Mouse (Mus musculus): ENCODE data around the gene 1700001L19Rik. TPM values are rescaled to one million over a fixed set of nuclear protein-coding genes. Genes with fewer than 3 reads are reported as not detected.

The 1700001L19Rik gene
- polyA plus RNA-seq, 2 experiments = not detected

GRCm38 (mm10) chr13:68572247-68572646 lies 25.0 kb upstream of the 1700001L19Rik start:
- H3K9ac ChIP-seq (replicated peaks) = no peak overlapping the region
- H3K27me3 ChIP-seq (ENCODE audit: control insufficient read depth, insufficient read depth, low read length) = no peaks in the 10 kb centered on the region
- H3K27ac ChIP-seq = no peak overlapping the region
- H3K4me2 ChIP-seq (ENCODE audit: low read depth) = no peak overlapping the region
- TF ChIP-seq CTCF (IDR thresholded peaks at IDR 0.05; ENCODE audit: low read depth) (no peak), EP300 (IDR thresholded peaks at IDR 0.05; ENCODE audit: low read depth) (no peak)
- DNase-seq (ENCODE audit: low read depth in 3 of 3, low spot score in 3 of 3) = no peak
- 78% methylated on average over 19 of the region's 19 CpGs for WGBS (ENCODE audit: insufficient replicate concordance)
- no peak overlapping the region for H3K4me3 ChIP-seq (ENCODE audit: insufficient read depth in 1 of 2, low read depth in 2 of 2, low read length in 2 of 2)
- no peaks in the 10 kb centered on the region for H3K4me1 ChIP-seq (replicated peaks; ENCODE audit: control insufficient read depth in 2 of 2, insufficient read depth in 2 of 2, low read length in 1 of 2)
- no peaks in the 10 kb centered on the region for H3K9me3 ChIP-seq (ENCODE audit: control insufficient read depth, low read length)
- ATAC-seq (ENCODE audit: insufficient read depth) = no peak
- H3K36me3 ChIP-seq (replicated peaks; ENCODE audit: control insufficient read depth, insufficient read depth, low read depth) = peaks cover 13% of the 10 kb centered on the region

DNA sequence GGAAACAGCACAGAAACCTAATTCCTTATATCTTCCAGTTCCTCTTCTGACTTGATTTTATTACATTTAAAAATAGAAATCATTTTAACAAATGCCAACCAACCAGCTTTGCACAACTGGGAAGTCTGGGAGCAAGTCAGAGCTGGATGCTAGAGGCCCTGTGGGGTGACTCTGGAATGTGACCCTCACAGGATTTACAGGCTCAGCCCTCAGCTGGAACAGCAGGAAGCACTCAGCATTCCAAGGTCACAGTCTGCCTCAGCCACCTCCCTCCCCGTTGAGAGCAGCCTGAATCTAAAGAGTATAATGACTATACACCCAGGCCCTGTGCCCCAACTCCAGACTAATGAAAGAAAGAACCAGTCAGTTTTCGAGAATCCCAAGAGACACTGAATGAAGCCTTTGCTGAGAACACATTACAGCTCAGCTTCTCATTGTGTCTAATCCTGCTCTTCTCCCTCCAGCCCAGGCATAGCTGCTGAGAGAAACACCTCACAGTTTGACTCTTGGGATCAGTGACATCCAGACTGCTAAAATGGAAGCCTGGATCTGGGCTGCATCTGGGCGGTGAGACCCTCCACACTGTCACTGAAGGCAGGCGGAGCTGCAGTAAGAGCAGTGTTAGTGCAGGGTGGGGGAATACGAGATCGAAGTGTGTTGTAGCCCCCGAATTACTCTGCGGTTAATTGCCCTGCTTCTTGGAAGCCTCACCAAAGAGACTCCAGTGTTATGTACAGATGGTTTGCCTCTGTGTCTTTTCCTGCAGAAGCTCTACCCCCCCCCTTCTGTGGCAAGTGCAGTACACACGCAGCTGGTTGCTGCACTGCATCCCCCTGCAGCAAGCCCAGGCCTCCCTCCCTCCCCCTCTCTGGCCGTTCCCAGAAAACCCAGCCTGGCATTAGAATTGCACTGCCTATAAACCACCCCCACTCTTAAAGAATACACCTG lies 24.0 kb upstream of the 1700001L19Rik start:
- TF ChIP-seq CTCF (IDR thresholded peaks at IDR 0.05; ENCODE audit: low read depth) (no peak), EP300 (IDR thresholded peaks at IDR 0.05; ENCODE audit: low read depth) (no peak)
- Histone ChIP-seq H3K4me1 (replicated peaks; ENCODE audit: control insufficient read depth in 2 of 2, insufficient read depth in 2 of 2, low read length in 1 of 2) (no peaks in the 10 kb centered on the region), H3K9ac (replicated peaks) (no peak overlapping the region), H3K4me3 (ENCODE audit: insufficient read depth in 1 of 2, low read depth in 2 of 2, low read length in 2 of 2) (no peak overlapping the region), H3K27ac (no peak overlapping the region), H3K9me3 (ENCODE audit: control insufficient read depth, low read length) (no peaks in the 10 kb centered on the region), H3K36me3 (replicated peaks; ENCODE audit: control insufficient read depth, insufficient read depth, low read depth) (peaks cover 14% of the 10 kb centered on the region), H3K4me2 (ENCODE audit: low read depth) (no peak overlapping the region), H3K27me3 (ENCODE audit: control insufficient read depth, insufficient read depth, low read length) (no peaks in the 10 kb centered on the region)
- DNase-seq (ENCODE audit: low read depth in 3 of 3, low spot score in 3 of 3) (no peak), ATAC-seq (ENCODE audit: insufficient read depth) (no peak)
- WGBS (ENCODE audit: insufficient replicate concordance) = 69% methylated on average over 10 of the region's 10 CpGs

GRCm38 (mm10) chr13:68574398-68574797 lies 22.8 kb upstream of the 1700001L19Rik start:
- H3K9ac ChIP-seq (replicated peaks) = no peak overlapping the region
- no peak for DNase-seq (ENCODE audit: low read depth in 3 of 3, low spot score in 3 of 3)
- H3K36me3 ChIP-seq (replicated peaks; ENCODE audit: control insufficient read depth, insufficient read depth, low read depth) = peaks cover 14% of the 10 kb centered on the region
- H3K9me3 ChIP-seq (ENCODE audit: control insufficient read depth, low read length) = no peaks in the 10 kb centered on the region
- no peak overlapping the region for H3K4me2 ChIP-seq (ENCODE audit: low read depth)
- TF ChIP-seq CTCF (IDR thresholded peaks at IDR 0.05; ENCODE audit: low read depth) = no peak
- TF ChIP-seq EP300 (IDR thresholded peaks at IDR 0.05; ENCODE audit: low read depth) = no peak
- H3K27ac ChIP-seq = no peak overlapping the region
- 78% methylated on average over 4 of the region's 4 CpGs for WGBS (ENCODE audit: insufficient replicate concordance)
- ATAC-seq (ENCODE audit: insufficient read depth) = no peak
- H3K4me3 ChIP-seq (ENCODE audit: insufficient read depth in 1 of 2, low read depth in 2 of 2, low read length in 2 of 2) = no peak overlapping the region
- no peaks in the 10 kb centered on the region for H3K4me1 ChIP-seq (replicated peaks; ENCODE audit: control insufficient read depth in 2 of 2, insufficient read depth in 2 of 2, low read length in 1 of 2)
- H3K27me3 ChIP-seq (ENCODE audit: control insufficient read depth, insufficient read depth, low read length) = no peaks in the 10 kb centered on the region

- TF ChIP-seq EP300 (IDR thresholded peaks at IDR 0.05; ENCODE audit: low read depth) (no peak), CTCF (IDR thresholded peaks at IDR 0.05; ENCODE audit: low read depth) (no peak)
- Histone ChIP-seq H3K27ac (no peak overlapping the region), H3K4me1 (replicated peaks; ENCODE audit: control insufficient read depth in 2 of 2, insufficient read depth in 2 of 2, low read length in 1 of 2) (peaks cover 5% of the 10 kb centered on the region in 2 experiments; a peak in 3 of 4 replicates), H3K4me2 (ENCODE audit: low read depth) (no peak overlapping the region), H3K9ac (replicated peaks) (no peak overlapping the region), H3K4me3 (ENCODE audit: insufficient read depth in 1 of 2, low read depth in 2 of 2, low read length in 2 of 2) (no peak overlapping the region), H3K9me3 (ENCODE audit: control insufficient read depth, low read length) (no peaks in the 10 kb centered on the region), H3K36me3 (replicated peaks; ENCODE audit: control insufficient read depth, insufficient read depth, low read depth) (peaks cover 9% of the 10 kb centered on the region), H3K27me3 (ENCODE audit: control insufficient read depth, insufficient read depth, low read length) (no peaks in the 10 kb centered on the region)
- 73% methylated on average over 7 of the region's 7 CpGs for WGBS (ENCODE audit: insufficient replicate concordance)
- no peak for ATAC-seq (ENCODE audit: insufficient read depth)
- no peak for DNase-seq (ENCODE audit: low read depth in 3 of 3, low spot score in 3 of 3)
Measured at GRCm38 (mm10) chr13:68577945-68578344, 19.3 kb upstream of the 1700001L19Rik start.

DNA sequence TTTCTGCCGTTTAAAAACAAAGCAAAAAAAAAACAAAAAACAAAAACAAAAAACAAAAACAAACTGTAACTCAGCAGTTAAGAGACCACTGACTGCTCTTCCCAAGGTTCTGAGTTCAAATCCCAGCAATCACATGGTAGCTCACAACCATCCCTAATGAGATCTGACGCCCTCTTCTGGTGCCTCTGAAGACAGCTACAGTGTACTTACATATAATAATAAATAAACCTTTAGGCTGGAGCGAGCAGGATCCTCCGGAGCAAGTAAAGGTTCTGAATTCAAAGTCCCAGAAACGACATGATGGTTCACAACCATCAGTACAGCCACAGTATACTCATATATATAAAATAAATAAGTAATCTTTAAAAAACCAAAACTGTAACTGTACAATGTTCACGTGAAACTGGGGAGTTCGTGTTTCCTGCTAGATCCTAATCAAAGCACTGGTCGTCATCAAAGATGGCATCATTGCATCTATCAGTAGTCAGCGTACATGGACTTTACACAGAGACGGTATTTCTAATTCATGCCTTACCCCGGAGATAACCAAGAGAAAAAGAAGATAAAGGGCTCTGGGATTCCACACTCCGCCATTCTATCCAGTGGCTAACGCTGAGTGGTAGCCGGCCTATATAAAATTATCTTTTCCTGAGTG lies 16.0 kb upstream of the 1700001L19Rik start:
- Histone ChIP-seq H3K4me3 (ENCODE audit: insufficient read depth in 1 of 2, low read depth in 2 of 2, low read length in 2 of 2) (peak overlapping the region; percentile 79 to 86), H3K4me1 (replicated peaks; ENCODE audit: control insufficient read depth in 2 of 2, insufficient read depth in 2 of 2, low read length in 1 of 2) (peaks cover 6 to 7% of the 10 kb centered on the region in 2 experiments; a peak in 3 of 4 replicates), H3K9ac (replicated peaks) (peak overlapping the region; percentile 69), H3K27ac (peak overlapping the region; percentile 46), H3K27me3 (ENCODE audit: control insufficient read depth, insufficient read depth, low read length) (no peaks in the 10 kb centered on the region), H3K36me3 (replicated peaks; ENCODE audit: control insufficient read depth, insufficient read depth, low read depth) (peaks cover 23% of the 10 kb centered on the region), H3K9me3 (ENCODE audit: control insufficient read depth, low read length) (no peaks in the 10 kb centered on the region), H3K4me2 (ENCODE audit: low read depth) (peak overlapping the region; percentile 87)
- ATAC-seq (ENCODE audit: insufficient read depth) (no peak), DNase-seq (ENCODE audit: low read depth in 3 of 3, low spot score in 3 of 3) (no peak)
- no peak; the same call in 1 of the 2 replicates for TF ChIP-seq CTCF (IDR thresholded peaks at IDR 0.05; ENCODE audit: low read depth)
- TF ChIP-seq EP300 (IDR thresholded peaks at IDR 0.05; ENCODE audit: low read depth) = no peak
- 15% methylated on average over 14 of the region's 14 CpGs for WGBS (ENCODE audit: insufficient replicate concordance)
